Mouse (Mus musculus): ENCODE results near the gene Zfp362. TPM values are rescaled to one million over a fixed set of nuclear protein-coding genes. Genes with fewer than 3 reads are reported as not detected.

Zfp362 gene
- total RNA-seq, 2 experiments from 2014 or later = 23.7 to 29.8 TPM

DNA sequence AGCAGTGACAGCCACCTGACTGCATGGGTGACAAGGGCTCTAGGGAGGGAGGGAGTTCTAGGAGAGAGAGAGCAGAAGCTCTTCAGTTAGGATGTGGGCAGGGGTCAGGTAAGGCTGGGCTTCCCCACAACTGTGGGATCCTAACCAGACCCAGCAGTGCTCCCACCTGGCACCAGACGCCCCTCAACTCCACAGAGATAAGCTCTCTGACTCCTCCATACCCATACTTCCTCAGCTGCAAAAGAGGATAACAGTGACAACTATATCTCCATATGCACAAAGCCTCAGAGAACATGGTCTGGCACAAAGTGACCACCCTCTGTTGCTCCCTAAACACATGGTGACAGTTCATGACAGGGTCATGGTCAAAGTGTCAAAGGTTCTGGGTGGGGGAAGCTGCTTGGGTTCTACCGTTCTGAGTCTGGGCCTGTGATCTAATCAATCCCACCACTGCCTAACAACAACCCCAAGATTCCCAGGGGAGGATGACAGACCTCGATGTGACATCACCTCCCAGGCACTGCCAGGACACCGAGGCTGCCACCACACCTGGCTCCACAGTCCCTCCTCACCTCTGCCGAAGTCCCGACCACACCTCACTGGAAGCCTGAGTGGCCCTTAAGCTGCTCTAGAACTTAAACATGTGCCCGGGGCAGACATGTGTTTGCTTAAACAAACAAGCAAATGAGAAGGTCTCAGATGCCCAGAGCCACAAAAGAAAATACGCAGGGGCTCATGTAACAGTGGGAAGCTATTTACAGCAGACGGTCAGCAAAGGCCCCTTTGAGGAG, 4.0 kb downstream of the Zfp362 start:
- no peak for DNase-seq

DNA sequence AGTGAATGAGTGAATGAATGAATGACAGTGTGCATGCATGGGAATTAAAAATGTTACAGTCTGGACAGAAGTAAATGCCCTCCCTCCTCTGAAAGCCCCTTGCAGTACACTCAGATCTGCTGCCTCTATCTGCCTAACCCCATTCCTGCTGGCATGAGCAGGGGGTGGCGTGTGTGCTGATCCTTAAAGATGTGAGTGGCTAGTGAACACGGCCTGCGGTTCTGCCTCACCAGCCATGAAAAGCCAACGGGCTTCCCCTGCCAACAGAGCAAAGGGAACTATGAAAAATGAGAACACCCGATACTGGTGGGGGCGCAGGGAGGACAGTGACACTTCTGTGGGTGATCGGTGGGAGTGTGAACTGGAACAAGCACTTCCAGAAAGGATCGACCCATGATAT, 9.1 kb downstream of the Zfp362 start:
- no peak for DNase-seq

DNA sequence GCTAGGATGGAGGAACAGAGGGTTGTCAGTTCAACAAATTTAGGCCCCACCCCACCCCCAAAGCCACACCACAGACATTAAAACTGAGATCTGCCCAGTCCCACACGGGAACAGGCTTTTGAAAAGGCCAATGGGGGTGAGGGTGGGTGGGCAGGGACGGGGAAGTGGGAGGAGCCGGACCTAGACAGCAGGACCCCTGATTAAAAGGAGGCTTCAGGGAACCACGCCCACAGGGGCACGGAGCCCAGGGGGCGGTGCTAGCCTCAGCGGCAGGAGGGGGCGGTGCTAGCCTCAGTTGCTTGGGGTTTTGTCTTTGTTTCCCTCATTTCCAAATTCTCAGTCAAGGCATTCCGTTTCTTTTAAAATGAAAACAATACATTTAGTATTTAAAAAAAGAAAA, 10.2 kb downstream of the Zfp362 start:
- no peak for DNase-seq

DNA sequence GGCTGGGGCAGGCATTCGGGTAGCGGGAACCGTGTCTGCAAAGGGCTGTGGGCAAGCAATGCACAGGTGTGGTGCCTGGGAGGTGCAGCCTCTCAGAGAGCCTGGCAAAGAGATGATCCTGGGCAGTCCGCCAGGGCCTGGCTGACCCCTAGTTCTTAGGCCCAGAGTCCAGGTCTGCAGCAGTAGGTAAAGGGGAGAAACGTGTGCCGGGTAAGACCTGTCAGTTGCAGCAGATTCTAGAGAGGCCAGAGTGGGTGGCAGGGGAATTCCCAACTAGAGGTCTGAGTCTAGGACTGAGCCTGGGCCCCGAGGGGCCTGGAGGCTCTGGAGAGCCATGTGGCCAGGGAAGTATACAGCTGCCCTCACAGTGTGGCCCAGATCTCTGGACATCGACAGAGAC, 11.6 kb downstream of the Zfp362 start:
- no peak for DNase-seq

DNA sequence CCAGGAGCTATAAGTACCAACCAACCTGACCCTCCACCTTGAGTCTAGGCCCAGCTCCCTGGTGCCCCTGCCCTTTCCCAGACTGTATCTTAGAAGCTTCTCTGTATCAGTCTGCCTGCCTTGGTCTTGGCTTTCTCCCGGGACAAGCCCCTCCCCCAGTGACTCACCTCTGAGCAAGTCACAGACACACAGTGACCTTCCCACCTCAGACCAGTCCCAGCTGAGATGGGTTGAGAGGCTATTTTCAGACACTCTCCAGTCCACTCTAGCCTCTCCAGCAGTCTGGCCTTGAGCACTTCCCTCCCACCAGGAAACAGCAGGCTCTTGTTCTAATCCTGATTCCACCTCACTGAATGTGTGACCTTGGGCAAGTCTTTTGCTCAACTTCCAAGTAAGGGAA, 12.1 kb downstream of the Zfp362 start:
- no peak for DNase-seq

DNA sequence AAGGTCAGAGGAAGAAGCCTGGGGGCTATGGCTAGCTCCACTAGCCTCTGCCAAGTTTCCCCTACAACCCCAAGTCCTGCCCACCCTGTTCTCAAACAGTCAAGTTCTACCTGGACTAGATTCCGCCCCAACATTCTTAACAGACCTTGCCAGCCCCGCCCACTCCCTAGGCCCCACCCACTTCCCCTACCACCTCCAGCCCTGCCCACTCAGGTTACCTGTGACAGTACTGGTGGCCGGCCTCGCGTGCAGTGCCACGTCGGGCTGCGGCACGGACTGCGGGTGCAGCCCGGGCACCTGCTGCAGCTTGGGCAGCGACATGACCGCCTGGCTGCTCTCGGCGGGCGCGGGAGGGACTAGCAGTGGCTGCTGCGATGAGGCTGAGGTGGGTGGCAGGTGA, 16.2 kb downstream of the Zfp362 start:
- DNase-seq = no peak

DNA sequence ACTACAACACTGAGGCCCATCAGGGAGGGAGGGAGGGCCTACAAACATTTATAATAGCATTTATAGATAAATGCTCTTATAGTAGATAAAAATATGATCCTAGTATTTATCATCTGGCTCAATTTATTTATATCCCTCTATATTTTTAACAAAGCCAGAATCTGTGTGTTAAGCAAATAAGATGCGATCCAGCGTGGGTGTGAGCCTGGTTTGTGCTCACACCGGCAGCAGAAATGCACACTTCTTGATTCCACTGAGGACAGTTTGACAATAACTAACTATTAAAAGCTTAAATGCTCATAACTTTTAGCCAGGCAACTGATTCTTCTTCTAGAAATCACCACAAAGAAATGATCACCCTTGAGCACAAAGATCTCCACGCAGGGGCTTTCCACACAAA, 17.7 kb downstream of the Zfp362 start:
- DNase-seq = no peak

DNA sequence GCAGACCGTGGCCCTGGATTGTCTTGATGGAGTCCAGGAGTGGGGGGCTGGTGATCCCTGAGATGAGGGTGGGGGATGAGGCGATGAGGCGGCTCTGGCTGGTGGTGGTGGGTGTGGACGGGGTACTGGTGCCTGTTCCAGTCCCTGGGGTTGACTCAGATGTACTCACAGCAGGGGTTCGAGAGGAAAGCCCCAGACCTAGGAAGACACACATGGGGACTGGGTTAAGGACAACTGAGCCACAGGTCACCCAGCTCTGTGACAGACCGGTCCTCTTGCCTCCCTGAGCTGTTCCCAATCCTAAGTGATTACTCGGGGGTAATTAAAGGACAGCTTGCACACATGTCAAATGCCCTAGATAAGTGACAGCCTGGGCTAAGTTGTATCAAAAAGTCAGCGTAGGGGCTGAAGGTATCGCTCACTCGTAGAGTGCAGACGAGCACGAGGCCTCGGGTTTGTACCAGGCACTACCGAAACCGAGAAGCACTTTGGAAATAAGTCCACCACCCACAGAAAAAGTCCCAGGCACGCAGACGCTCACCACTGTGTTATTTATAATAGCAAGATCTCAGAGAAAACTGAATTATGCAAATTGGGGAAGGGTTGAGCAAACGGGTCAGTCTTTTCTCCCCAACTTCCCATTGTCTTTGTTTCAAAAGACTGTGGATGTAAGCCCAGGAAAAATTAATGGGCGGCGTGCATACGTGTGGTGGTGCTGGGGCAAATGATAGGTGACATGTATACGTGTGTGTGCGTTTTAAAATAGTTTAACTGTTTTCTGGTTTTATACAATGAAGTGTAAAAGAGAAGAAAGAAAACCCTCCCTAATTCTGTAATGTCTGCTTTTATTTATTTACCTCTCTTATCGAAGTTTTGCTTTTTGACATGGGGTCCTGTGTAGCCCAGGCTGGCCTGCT, 18.6 kb downstream of the Zfp362 start:
- no peak for DNase-seq

DNA sequence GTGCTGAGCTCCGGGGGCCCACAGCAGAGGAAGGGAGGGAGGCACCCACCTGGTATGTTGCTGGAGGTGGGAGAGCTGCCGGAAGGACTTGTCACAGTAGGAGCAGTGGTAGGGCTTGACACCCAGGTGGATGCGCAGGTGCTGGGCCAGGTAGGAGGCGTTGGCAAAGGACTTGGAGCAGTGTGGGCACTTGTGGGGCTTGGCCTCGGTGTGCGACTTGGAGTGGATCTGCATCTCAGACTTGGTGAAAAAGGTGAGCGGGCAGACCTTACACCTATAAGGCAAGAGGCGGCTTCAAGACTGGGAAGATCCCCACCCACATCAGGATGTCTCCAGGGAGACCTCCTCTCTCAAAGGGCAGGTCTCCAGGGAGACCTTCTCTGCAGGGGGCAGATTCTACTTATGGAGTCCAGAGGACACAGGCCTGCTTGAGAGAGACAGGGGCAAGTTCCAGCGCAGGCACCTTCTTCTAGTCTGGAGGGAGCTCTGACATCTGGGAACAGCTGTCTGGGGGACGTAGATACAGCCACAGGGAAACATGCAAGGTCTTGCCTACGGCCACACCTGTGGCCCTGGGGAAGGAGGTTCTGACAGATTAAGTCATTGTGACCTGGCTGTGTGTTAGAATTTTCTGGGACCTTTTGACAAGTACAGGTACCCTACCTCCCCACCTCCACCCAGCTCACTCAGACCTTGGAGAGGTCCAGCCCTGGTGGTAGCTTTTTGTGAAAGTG, 19.8 kb downstream of the Zfp362 start:
- no peak for DNase-seq

DNA sequence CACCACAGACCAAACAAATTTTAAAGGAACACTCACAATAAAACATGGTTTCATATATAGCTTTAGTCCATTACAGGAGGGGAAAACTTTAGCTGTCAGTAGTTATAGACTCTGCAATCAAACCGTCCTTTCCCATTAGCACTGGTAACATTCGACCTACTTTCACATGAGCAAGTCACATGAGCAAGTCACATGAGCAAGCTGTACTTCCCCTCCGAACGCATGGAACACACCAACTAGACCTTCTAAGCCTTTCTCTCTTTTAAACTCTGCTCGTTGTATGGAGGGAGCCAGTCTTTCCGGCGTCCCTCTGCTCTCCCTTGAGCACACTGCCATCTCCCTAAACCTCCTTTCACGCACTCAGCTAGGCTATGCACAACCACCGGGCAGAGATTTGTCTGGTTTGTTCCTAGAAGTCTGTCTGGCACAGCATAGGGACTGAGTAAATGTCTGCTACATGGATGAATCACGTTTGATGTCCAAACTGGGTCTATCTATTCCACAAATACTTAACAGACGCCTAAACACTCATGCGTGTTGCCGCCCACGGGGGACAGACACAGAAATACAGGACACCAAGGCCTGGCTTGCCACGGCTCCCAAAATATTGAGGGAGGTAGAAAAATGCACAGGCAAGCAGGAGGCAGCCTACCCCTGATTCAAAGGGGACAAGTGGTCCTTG, 20.8 kb downstream of the Zfp362 start:
- DNase-seq = no peak

DNA sequence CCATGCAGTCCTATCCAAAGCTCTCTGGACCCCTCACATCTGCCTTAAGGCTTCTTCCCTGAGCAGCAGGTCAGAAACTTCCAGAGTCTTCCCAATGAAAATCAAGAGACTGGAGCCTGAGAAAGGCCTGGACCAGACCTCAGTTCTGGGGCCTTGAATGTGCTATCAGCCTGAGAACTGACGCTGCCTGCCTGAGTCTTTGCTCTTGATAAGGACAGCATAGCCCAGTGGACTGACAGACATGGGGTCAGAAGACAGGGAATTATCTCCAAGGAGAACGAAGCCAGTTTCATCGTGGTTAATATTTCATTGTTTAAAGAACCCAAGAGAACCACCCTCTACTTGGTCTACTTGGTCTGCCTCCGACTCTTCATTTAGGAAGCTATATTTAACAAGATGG, 23.2 kb downstream of the Zfp362 start:
- DNase-seq = no peak

DNA sequence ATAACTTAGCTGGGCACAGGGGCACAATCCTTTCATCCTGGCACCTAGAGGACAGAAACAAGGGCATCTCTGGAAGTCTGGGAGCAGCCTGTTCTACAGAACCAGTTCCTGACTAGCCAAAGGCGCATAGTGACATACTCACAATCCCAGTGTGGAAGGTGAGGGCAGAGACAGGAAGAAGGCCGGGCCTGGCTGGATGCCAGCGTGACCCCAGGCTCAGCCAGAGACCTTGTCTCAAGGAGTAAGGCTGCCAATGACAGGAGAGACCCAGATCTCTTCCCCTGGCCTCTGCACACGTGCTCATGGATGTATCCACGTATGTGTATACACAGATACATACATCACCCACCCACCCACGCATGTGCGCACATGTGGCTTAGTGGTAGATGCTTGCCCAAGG, 23.8 kb downstream of the Zfp362 start:
- DNase-seq = no peak

DNA sequence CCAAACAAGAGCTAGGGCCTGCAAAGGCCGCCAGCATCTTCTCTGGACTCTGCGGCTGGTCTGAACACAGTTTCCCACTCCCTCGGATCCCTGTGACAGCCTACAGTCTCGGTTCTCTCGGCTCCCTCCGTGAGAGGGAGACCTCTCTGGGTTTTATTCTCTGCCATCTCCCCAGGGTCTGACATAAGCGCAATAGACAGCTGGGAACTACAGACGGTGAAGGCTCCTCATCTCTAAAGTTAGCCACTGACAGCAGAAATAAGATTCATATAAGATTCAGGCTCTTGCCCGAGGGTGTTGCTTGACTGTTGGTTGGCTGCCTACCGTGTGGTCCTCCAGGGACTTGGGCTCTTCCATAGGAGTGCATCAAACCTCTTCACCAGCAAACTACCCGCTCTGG, 28.3 kb downstream of the Zfp362 start:
- DNase-seq = no peak

DNA sequence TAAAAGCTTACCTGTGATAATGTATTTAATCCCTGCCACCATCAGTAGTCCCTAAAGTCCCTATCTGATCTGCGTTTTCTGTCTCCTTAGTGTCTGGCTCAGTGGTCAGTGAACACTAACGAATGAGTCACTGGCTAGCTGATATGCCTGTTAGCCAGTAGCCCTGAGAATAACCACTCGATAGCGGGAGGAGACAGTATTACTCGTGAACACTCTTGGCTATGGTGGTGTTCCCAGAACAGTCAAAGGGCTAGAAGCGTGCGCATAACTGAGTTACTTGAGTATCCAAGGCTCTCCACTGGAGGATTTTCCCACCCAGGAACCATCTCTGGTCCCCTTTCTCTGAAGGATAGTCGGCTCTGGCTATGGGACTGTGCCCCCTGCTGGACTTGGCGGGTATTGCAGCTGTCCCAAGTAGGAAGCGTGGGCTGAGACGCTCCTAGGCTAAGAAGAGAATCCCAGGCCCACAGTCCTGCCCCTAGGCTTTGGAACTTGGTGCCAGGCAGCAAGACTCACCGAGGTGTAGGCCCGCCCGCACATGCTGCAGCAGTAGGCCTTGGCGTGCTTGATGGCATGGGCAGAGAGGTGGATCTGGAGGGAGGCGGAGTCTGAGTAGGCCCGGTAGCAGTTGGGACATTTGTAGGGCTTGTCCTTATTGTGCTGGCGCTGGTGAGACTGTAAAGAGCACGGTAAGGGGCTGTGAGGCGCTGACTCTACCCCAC, 29.1 kb downstream of the Zfp362 start:
- DNase-seq = peak; percentile 44 to 58

DNA sequence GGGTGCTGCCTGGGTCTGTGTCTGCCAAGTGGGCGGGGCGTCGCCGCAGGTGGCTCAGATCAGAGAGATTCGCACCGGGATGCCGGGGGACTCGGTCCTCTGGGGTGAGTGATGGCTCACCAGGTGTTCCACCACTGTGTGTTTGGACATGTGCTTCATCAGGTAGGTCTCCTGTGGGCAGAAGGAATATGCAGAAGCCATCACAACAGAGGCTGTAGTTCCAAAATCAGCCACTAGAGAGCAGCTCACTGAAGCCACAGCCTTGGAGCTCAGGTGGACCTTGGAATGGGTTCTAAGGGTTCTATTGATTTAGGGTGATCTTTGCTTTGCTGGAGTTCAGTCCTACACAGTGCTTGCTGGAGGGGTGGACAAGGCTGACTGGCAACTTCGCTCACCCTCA, 31.4 kb downstream of the Zfp362 start:
- DNase-seq = no peak

DNA sequence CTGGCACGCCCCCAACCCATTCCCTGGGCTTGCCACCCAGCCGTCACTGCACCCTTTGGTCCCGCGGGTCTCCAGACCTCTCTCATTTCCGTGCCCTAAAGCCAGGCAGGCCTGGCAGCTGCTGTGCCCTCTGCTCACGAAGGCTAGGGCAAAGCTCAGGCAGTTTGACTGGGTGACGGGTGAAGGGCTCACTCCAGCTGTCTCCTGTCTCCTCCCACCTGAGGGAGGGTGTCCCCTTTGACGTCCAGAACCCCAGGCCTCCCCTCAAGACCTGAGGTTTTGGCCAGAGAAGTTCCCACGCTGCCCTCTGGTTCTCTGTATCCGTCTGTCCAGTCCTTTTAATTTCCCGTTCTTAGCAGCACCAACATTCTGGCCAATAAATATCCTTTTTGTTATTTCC, 32.0 kb downstream of the Zfp362 start:
- no peak for DNase-seq

DNA sequence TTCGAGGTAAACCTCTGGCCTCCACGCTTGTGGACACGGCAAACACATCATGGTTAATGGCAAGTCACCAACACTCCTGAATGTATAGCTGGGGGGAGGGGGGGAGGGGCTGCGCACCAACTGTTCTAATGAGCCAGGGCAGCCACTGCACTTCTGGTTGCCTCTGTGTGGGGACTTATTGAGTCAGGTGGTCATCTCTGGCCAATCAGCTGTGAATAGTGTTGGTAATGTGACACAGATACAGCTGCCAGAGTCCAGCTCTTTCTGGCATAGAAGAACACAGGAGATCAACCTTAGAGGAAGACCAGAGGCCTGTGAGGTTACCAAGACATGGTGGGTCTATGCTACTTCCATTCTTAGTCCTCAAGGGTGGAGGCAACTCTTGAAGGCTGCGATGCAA, 35.1 kb downstream of the Zfp362 start:
- no peak for DNase-seq

DNA sequence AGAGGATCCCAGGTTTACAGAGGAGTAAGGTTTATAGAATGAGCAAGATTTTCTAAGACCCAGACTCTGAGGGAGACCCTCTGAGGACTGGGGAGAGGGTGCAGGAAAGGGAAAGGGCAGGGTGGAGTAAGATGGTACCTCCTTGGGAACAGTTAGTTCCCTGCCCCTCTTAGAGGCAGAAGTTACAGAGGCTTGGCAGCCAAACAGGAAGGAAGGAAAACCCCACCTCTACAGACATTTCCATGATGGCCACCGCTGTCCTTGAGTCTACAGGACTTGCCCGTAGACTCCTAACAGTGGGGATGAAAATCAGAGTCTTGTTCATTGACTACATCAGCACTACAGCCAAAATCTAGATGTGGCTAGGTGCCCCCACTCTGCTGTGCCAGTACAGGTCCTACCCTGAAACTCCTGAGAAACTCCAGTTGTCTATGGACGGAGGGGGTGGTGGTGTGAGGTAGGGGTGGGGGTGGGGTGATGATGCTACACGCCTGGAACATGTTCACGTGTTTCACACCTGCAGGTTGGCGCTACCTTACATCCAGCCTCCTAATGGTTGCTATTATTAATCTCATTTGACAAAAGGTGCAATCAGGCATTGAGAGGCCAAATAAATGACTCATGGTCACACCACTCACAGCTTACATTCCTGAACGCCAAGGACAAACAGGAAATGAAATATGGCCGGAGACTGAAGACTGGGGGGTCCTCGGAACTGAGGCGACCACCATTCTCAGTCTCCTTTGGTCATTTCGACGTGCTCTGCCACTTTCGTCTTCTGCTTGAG, 36.1 kb downstream of the Zfp362 start:
- DNase-seq = no peak

DNA sequence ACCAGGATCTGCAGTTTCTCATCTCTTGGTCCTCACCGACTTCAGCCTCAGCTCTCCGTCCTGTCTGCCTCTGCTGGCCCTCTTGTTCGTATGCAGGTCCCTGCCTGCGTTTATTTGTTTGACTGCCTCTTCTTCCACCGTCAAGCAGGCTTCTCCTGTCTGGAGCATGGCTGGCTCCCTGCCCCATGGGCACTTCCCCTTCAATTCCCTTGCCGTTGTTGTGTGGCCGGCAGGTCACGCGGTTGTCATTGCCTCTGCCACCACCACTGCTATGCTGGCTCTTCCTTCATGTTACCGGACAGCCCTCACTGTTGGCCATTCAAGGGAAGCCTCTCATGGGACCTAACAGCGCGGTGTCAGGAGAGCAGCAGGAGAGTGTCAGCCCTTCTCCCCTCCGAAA, 37.7 kb downstream of the Zfp362 start:
- DNase-seq = no peak

DNA sequence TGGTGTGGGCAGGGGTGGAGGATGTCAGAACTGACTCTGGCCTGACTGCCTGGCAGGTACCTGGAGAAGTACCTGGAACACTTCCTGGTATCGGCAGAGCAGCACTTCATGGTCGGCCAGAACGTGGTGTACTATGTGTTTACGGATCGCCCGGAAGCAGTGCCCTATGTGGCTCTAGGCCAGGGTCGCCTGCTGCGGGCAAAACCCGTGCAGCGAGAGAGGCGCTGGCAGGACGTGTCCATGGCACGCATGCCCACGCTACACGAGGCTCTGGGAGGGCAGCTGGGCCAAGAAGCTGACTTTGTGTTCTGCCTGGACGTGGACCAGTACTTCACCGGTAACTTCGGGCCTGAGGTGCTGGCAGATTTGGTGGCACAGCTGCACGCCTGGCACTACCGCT, 38.9 kb downstream of the Zfp362 start:
- DNase-seq = no peak

DNA sequence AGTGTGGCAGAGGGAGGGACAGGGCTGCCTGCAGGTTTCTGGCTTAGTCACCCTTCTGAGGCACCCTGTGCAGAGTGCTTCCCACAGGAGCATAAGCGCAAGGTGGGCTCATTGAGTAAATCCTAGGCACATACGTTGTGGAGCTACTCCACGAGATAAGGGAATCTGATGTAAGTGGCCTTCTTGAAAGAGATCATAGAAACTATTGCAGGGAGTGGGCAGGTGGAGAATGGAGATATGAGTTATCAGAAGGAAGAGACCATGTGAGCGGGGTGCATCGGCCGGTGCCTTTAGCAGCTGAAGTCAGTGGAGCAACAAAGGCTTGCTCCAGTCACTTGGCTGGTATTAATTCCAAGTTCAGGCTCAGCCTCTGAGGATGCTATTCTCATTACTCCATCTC, 45.8 kb downstream of the Zfp362 start:
- DNase-seq = no peak

Data from layer of hippocampus, postnatal 36 days (tissue).